ENCODE assay signal across 8 mouse cellular contexts in genomic region chr8:121935341-121936294, GRCm38 (mm10). TPM values are rescaled to one million over a fixed set of nuclear protein-coding genes. Genes with fewer than 3 reads are reported as not detected.
DNase-seq lines count a peak whose midpoint lies in the region.

No protein-coding gene starts in this region.

- intact Hi-C loops in left cerebral cortex, postnatal 25 days (cut with DNase I): loop anchor here (2.0 kb wide), 1 partner anchor 85 kb away; no protein-coding TSS in a partner anchor

- DNase-seq in left cerebral cortex, adult 18-20 months (ENCODE audit: low spot score in 2 of 2): peak; percentile 48 to 57
- DNase-seq in left cerebral cortex, adult 11 months (ENCODE audit: low spot score): no peak
- DNase-seq in cerebellum, adult 18-20 months: peak; percentile 77 to 79
- peak; percentile 58 for DNase-seq in forelimb bud, embryonic 11.5 days (ENCODE audit: low read depth, low spot score)
- DNase-seq in left cerebral cortex, postnatal 25 days (ENCODE audit: low spot score in 2 of 2): peak; percentile 55 to 76
- peak; percentile 68 for DNase-seq in right cerebral cortex, adult 18-20 months
- DNase-seq in c-Kit-positive CD71-positive TER-119-positive erythroid progenitor cells, embryonic 14.5 days (ENCODE audit: low spot score): no peak
- DNase-seq in thymus, postnatal 4 days: no peak

RNA-seq across cellular contexts. Expression of gene Car5a, which starts 9.1 kb away (rescaled TPM):
- total RNA-seq in left cerebral cortex, adult 18-20 months (2021): under 1 TPM; 0.33 to 0.35 TPM
- total RNA-seq in left cerebral cortex, postnatal 25 days (2021): not detected

RNA-seq across cellular contexts. Expression of gene Banp, which starts 13.9 kb away (rescaled TPM):
- 10 to 100 TPM; 44.5 to 52.3 TPM for total RNA-seq in left cerebral cortex, adult 18-20 months (2021)
- 10 to 100 TPM; 36.5 to 58.6 TPM for total RNA-seq in left cerebral cortex, postnatal 25 days (2021)

RNA-seq across cellular contexts. Expression of gene Slc7a5, which starts 28.1 kb away (rescaled TPM):
- 10 to 100 TPM; 53.0 to 54.4 TPM for total RNA-seq in left cerebral cortex, adult 18-20 months (2021)
- 10 to 100 TPM; 65.8 to 76.2 TPM for total RNA-seq in left cerebral cortex, postnatal 25 days (2021)

Comparison
In these comparisons a context has a peak if more than half of its experiments do, and no peak if none do; other contexts are left out.
1. DNase-seq: peak in left cerebral cortex, adult 18-20 months (2 of 2), cerebellum, adult 18-20 months (2 of 2), forelimb bud, embryonic 11.5 days (single experiment), left cerebral cortex, postnatal 25 days (2 of 2) and right cerebral cortex, adult 18-20 months (single experiment); none in left cerebral cortex, adult 11 months (single experiment), c-Kit-positive CD71-positive TER-119-positive erythroid progenitor cells, embryonic 14.5 days (single experiment) and thymus, postnatal 4 days (single experiment).